Mouse (Mus musculus) layer of hippocampus, postnatal 14 days (tissue): Measurements from ENCODE around the gene Arhgef1. TPM values are rescaled to one million over a fixed set of nuclear protein-coding genes. Genes with fewer than 3 reads are reported as not detected.

Experiments used
- DNase-seq, 2 experiments: peaks; one replicate each; pipeline ENCODE4 v3.0.0; 2021 to 2022; ENCODE audit warnings: low spot score in 2 of 2, mixed read lengths in 1 of 2
- total RNA-seq, 2 experiments: library from RNA; stranded (reverse); gene quantifications; 2 replicates each; pipeline ENCODE4 v1.2.3; 2021

The Arhgef1 gene
- total RNA-seq, 2 experiments from 2014 or later, result 78.2 to 82.2 TPM

GRCm38 (mm10) chr7:24943641-24944040 is 40.9 kb downstream of the Arhgef1 start:
- no peak for DNase-seq

DNA sequence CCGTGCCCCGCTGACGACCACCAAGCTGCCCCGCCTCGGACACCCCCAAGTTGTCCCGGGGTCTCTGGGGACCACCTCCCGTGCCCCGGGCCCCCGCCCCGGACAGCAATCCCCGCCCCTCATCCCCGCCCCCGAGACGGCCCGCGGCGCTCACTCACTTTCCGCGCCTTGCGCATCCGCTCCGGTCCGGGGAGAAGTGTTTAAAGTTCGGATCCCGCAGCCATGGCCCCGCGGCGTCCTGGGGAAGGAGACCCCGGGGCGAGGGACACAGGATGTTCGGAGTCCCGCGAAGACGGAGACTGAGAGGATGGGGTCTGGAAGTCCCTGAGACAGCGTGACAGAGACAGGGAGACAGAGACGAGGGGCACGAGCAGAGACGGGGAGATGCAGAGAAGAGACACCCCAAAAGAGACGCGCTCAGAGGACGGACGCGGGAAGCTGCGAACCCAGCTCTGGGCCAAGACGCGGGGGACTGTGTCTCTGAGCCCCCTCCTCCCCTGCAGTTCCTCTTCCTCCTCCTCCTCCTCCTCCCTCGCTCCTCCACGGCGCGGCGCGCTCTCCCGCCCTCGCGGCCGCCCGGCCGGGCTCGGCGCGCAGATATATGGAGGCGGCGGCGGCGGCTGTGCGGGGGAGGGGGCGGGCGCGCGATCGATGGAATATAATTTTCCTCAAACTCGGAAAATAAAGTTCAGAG is 41.7 kb downstream of the Arhgef1 start, which contains the start of gene Gm4881:
Gene Gm4881 (minus strand): TSS at position 238 of the 694 bp plus-strand sequence.
- DNase-seq, result no peak

GRCm38 (mm10) chr7:24947316-24948048 is 44.8 kb downstream of the Arhgef1 start:
- DNase-seq, result no peak

GRCm38 (mm10) chr7:24948774-24949173 is 46.1 kb downstream of the Arhgef1 start:
- no peak for DNase-seq

GRCm38 (mm10) chr7:24949958-24950623 is 47.4 kb downstream of the Arhgef1 start:
- DNase-seq, result peak in 1 of 2 experiments; percentile 47

GRCm38 (mm10) chr7:24953966-24954365 is 51.3 kb downstream of the Arhgef1 start:
- no peak for DNase-seq

- no peak for DNase-seq
These were observed 51.7 kb downstream of the Arhgef1 start for GRCm38 (mm10) chr7:24954450-24954849.

- DNase-seq, result no peak
These were observed 52.5 kb downstream of the Arhgef1 start for GRCm38 (mm10) chr7:24955226-24955625.

DNA sequence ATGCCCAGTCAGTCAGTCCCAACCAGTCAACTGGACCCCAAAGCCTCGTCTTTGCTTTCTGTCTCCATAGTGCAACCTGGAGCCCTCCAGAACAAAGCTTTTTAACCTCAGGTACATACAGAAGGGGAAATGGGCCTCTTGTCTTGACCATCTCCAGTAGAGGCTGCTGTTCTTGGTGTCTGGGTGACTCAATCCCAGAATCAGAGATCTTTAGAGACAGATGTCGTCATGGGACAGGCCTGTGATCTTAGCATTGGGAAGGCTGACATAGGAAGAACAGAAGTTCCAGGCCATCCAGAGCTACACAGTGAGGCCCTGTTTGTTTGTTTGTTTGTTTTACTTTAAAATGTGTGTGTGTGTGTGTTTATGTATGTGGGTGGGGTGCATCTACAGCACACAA is 61.6 kb downstream of the Arhgef1 start:
- DNase-seq, result no peak

GRCm38 (mm10) chr7:24964897-24965535 is 62.3 kb downstream of the Arhgef1 start:
- peak; percentile 81 to 86 for DNase-seq

DNA sequence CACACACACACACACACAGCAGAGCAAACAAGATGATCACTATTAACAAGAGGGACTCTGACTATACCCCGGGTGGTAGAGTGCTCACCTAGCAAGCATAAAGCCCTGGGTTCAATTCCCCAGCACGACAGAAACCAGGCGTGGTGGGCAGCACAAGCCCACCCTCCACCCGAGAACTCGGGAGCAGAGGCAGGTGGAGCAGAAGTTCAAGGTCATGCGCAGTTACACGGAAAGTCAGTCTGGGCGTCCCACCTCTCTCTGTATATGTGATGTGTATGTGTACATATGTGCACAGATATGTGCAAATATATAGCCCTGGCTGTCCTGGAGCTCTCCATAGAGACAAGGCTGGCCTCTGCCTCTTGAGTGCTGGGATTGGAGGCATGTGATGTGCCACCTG is 65.3 kb downstream of the Arhgef1 start:
- DNase-seq, result no peak

DNA sequence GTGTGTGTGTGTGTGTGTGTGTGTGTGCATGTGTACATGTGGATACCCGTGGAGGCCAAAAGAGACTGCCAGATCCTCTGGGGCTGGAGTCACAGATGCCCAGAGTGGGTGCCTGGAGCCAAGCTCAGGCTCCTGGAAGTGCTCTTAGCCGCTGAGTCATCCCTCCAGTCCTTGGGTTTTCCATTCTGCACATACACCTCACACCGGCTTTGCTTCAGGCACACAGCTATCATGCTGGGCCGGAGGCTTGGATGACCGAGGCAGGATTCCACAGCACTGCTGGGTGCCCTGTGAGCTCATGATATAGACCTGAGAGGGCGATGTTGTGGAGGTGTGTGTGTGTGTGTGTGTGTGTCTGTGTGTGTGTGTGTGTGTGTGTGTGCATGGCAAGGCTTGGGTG is 65.8 kb downstream of the Arhgef1 start:
- no peak for DNase-seq

- peak in 1 of 2 experiments; percentile 65 for DNase-seq
These were observed 67.1 kb downstream of the Arhgef1 start for GRCm38 (mm10) chr7:24969805-24970204.

DNA sequence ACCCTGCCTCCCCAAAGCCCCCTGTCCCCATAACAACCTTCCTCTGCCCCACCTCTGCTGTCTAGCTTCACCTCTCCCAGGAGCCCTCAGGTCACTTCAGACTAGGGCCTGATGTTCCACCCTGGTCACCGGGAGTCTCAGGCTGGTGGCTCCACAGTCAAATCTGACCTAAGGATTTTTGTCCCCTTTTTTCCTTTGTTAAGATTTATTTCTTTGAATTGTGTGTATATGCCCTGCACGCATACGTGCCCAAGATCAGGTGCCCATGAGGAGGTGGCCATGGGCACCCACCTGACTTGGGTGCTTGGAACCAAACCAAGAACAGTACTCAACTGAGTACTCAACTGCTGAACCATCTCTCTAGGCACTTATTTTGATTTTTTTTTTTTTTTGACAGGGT is 67.6 kb downstream of the Arhgef1 start:
- no peak for DNase-seq

- peak in 1 of 2 experiments; percentile 54 for DNase-seq
These were observed 68.7 kb downstream of the Arhgef1 start for GRCm38 (mm10) chr7:24971261-24971971.

DNA sequence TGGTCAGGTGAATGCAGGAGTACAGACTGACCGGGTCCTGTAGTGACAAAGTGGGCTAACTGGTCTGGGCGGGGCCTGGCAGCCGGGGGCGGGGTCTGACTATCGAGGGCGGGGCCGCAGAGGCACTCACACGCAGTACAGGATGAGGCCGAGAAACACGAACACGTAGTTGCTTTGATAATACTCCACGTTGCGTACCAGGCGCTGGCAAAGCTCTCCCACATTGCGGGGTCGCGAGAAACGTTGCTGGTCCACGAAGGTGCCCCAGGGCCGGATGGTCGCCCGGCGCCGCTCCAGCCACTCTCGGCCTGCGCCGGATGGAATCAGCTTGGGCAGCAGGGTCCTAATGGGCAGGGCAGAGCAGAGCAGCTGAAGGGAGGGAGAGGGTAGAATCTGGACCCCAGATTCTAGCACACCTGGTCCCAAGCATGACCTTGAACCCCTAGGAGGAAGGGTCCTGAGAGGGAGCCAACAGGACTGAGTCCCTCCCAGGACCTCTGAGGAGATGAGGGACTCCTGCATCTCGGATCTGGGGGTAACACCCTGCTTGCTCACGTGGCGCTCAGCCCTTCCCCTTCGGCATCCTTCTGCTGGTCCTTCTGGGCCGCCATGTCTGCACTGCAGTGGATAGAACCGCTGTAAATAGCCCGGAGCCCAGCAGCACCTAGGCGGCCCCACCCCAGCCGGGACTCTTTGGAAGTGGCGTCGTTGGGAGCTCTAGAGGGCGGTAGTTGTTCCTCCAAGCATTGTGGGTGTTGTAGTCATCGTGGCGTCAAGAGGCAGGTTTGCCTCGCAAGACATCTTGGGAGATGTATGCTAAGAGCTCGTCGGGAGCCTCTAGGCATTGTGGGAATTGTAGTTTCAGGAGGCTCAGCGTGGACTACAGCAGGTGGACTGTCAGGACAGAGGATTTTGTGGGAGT is 69.5 kb downstream of the Arhgef1 start, which contains the start of gene Rabac1:
Gene Rabac1 (minus strand): TSS at position 783 of the 922 bp plus-strand sequence.
- DNase-seq, result peak; percentile 89 to 96

DNA sequence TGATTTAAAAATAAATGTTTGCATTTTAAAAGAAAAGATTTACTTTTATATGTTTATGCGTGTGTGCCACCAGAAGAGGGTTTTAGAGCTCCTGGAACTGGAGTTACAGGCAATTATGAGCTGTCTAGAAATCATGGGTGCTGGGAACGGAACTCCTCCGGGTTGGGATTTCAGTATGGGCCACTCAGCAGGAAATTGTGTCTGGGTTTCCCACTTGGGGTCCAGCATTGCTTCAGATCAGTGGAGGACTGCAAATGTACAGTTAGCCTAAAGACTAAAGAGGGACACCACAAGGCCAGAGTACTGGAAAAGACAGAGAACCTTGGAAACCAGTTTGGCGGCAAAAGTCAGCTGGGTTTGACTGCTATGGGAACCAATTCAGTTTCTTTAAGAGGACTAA is 70.5 kb downstream of the Arhgef1 start:
- no peak for DNase-seq

DNA sequence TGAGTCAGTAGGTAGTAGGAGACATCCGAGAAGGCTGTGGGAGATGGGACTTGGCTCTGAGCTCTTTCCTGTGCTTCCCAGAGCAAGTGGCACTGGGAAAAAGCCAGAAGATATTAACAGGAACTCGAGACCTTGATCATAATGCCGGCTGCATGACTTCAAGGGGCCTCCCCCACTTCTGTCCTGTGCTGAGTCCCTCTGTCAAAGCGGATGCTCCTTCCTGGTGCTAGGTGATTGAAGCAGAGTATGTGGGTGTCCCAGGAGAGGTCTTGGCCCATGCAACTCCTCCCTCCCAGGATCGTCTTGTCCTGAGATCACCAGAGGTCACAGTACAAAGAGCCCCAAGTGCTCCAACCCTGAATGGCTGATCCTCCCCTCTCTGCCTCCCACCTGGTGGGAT is 71.2 kb downstream of the Arhgef1 start:
- no peak for DNase-seq

DNA sequence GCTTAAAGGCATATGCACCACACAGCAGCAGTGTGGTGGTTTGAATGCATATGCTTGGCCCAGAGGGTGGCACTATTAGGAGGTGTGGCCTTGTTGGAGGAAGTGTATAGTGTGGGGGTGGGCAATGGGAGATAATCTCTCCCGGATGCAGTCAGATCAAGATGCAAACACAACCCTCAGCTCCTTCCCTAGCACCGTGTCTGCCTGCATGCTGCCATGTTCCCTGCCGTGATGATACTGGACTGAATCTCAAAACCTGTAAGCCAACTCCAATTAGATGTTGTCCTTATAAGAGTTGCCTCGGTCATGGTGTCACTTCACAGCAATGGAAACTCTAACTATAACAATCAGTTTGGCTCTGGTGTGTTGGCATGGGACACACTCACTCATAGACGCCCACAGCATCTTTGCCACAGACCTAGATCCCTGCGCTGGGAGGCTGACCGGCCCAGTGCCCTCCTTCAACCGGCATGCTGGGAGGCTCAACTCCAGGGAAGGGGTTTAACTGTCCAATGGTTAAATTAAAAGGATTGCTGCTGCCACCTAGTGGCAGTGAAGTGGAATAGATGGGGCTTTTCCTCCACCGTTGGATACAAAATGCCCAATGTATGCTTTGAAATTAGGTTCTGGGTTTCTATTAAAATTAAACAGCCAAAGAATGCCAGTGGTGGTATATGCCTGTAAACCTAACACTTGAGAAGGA is 72.3 kb downstream of the Arhgef1 start:
- DNase-seq, result no peak
